Mouse (Mus musculus) CH12.LX (cell line): ENCODE results near the gene Fgd2. TPM values are rescaled to one million over a fixed set of nuclear protein-coding genes. Genes with fewer than 3 reads are reported as not detected.

Experiments
- DNase-seq: peaks from one replicate; pipeline ENCODE4 v3.0.0-alpha.2; 2013; ENCODE audit errors: extremely low read depth
- H3K27ac ChIP-seq: 2 replicates; pipeline ENCODE4 v1.5.1; 2012; ENCODE audit warnings: low read depth, mild to moderate bottlenecking, control low read depth, moderate library complexity; ENCODE audit not compliant: insufficient read depth
- H3K27me3 ChIP-seq: replicated peaks from 2 replicates; pipeline ENCODE3; 2012; ENCODE audit warnings: inconsistent platforms
- H3K36me3 ChIP-seq, 2 experiments: replicated peaks in 1 of 2; 2 replicates each; pipeline versions ENCODE3 to v1.6.1; 2012; ENCODE audit warnings: inconsistent platforms in 1 of 2, low read length in 1 of 2, mild to moderate bottlenecking in 1 of 2, mixed read lengths in 1 of 2, moderate library complexity in 1 of 2; ENCODE audit not compliant: control insufficient read depth in 1 of 2, insufficient read depth in 1 of 2
- H3K4me1 ChIP-seq, 2 experiments: 2 replicates each; pipeline ENCODE4 v1.6.1; 2012; ENCODE audit warnings: inconsistent platforms in 1 of 2, moderate library complexity in 1 of 2; ENCODE audit not compliant: insufficient read depth in 2 of 2, control insufficient read depth in 1 of 2
- H3K4me2 ChIP-seq: 2 replicates; pipeline ENCODE4 v1.6.1; 2012; ENCODE audit warnings: low read depth, mild to moderate bottlenecking, control low read depth; ENCODE audit not compliant: poor library complexity, insufficient read depth, severe bottlenecking
- H3K4me3 ChIP-seq, 3 experiments: fragments of 150-350 bp in 1 of 3; sonication (generic) in 1 of 3; replicated peaks in 1 of 3; 2 replicates each; pipeline versions ENCODE3 to v1.5.1; 2011 to 2012; ENCODE audit warnings: low read depth in 2 of 3, low read length in 2 of 3, mild to moderate bottlenecking in 2 of 3, moderate library complexity in 2 of 3, control low read depth in 1 of 3, improper control_type of control experiment in 1 of 3, inconsistent platforms in 1 of 3, mixed read lengths in 1 of 3; ENCODE audit not compliant: poor library complexity in 1 of 3
- H3K79me2 ChIP-seq: replicated peaks from 2 replicates; pipeline ENCODE4 v1.6.1; 2012; ENCODE audit warnings: mild to moderate bottlenecking, moderate library complexity; ENCODE audit not compliant: control insufficient read depth, poor library complexity, insufficient read depth, severe bottlenecking; ENCODE audit errors: extremely low read depth
- H3K9ac ChIP-seq: 2 replicates; pipeline ENCODE4 v1.6.1; 2012; ENCODE audit warnings: low read depth, mild to moderate bottlenecking, control low read depth, moderate library complexity; ENCODE audit not compliant: insufficient read depth
- H3K9me3 ChIP-seq: replicated peaks from 2 replicates; pipeline ENCODE3; 2012; ENCODE audit warnings: low read length, inconsistent platforms, mixed read lengths
- BHLHE40 ChIP-seq: IDR thresholded peaks from 2 replicates; pipeline ENCODE4 v1.6.1; 2011; ENCODE audit warnings: mild to moderate bottlenecking, low read depth, low read length, improper control_type of control experiment
- CHD2 ChIP-seq: IDR thresholded peaks from 2 replicates; pipeline ENCODE4 v1.6.1; 2011; ENCODE audit warnings: low read length, improper control_type of control experiment
- CTCF ChIP-seq, 2 experiments: IDR thresholded peaks in 1 of 2; conservative IDR thresholded peaks in 1 of 2; 2 replicates each; pipeline ENCODE4 v1.5.1; 2011 to 2012; ENCODE audit warnings: low read depth in 2 of 2, low read length in 2 of 2, improper control_type of control experiment in 1 of 2, inconsistent platforms in 1 of 2, mild to moderate bottlenecking in 1 of 2, moderate library complexity in 1 of 2
- E2F4 ChIP-seq: IDR thresholded peaks from 2 replicates; pipeline ENCODE4 v1.6.1; 2011; ENCODE audit warnings: low read depth, low read length, improper control_type of control experiment; ENCODE audit not compliant: insufficient replicate concordance
- EP300 ChIP-seq: IDR thresholded peaks from 2 replicates; pipeline ENCODE4 v1.6.1; 2011; ENCODE audit warnings: low read length, improper control_type of control experiment
- GABPA ChIP-seq: IDR thresholded peaks from 2 replicates; pipeline ENCODE4 v1.6.1; 2012; ENCODE audit warnings: low read depth, low read length, improper control_type of control experiment, inconsistent platforms; ENCODE audit not compliant: insufficient replicate concordance
- JUND ChIP-seq: conservative IDR thresholded peaks from 2 replicates; pipeline ENCODE4 v1.6.1; 2011; ENCODE audit warnings: low read depth, low read length, improper control_type of control experiment
- KAT2A ChIP-seq: IDR thresholded peaks from 2 replicates; pipeline ENCODE4 v1.6.1; 2012; ENCODE audit warnings: low read length, improper control_type of control experiment, inconsistent platforms; ENCODE audit not compliant: insufficient replicate concordance
- MAFK ChIP-seq: IDR thresholded peaks from 2 replicates; pipeline ENCODE4 v1.6.1; 2011; ENCODE audit warnings: low read length, improper control_type of control experiment; ENCODE audit not compliant: insufficient replicate concordance
- MYC ChIP-seq: IDR thresholded peaks from 2 replicates; pipeline ENCODE4 v1.6.1; 2011; ENCODE audit warnings: low read depth, mild to moderate bottlenecking, improper control_type of control experiment, low read length
- NELFE ChIP-seq: IDR thresholded peaks from 2 replicates; pipeline ENCODE4 v1.6.1; 2011; ENCODE audit warnings: low read depth, low read length, improper control_type of control experiment
- NRF1 ChIP-seq: IDR thresholded peaks from 2 replicates; pipeline ENCODE4 v1.6.1; 2014; ENCODE audit warnings: low read depth, mild to moderate bottlenecking, inconsistent platforms, low read length, improper control_type of control experiment, moderate library complexity
- PAX5 ChIP-seq: IDR thresholded peaks from 2 replicates; pipeline ENCODE4 v1.6.1; 2012; ENCODE audit warnings: low read length, inconsistent platforms, mixed read lengths
- RAD21 ChIP-seq: IDR thresholded peaks from 2 replicates; pipeline ENCODE4 v1.6.1; 2011; ENCODE audit warnings: low read depth, mild to moderate bottlenecking, low read length, improper control_type of control experiment, moderate library complexity
- RCOR1 ChIP-seq: conservative IDR thresholded peaks from 2 replicates; pipeline ENCODE4 v1.6.1; 2012; ENCODE audit warnings: low read depth, mild to moderate bottlenecking, inconsistent platforms, low read length, improper control_type of control experiment
- SMC3 ChIP-seq: IDR thresholded peaks from 2 replicates; pipeline ENCODE4 v1.6.1; 2011; ENCODE audit warnings: low read depth, low read length, improper control_type of control experiment
- TCF12 ChIP-seq: IDR thresholded peaks from 2 replicates; pipeline ENCODE4 v1.6.1; 2014; ENCODE audit warnings: low read depth, mild to moderate bottlenecking, inconsistent platforms, low read length, improper control_type of control experiment
- USF2 ChIP-seq: conservative IDR thresholded peaks from 2 replicates; pipeline ENCODE4 v1.6.1; 2011; ENCODE audit warnings: low read depth, low read length, improper control_type of control experiment
- ZKSCAN1 ChIP-seq: IDR thresholded peaks from 2 replicates; pipeline ENCODE4 v1.6.1; 2012; ENCODE audit warnings: low read depth, inconsistent platforms, low read length, improper control_type of control experiment, borderline replicate concordance
- ZMIZ1 ChIP-seq: IDR thresholded peaks from 2 replicates; pipeline ENCODE4 v1.6.1; 2012; ENCODE audit warnings: low read depth, mild to moderate bottlenecking, inconsistent platforms, low read length, improper control_type of control experiment
- dilution Hi-C: fragments of 300-500 bp; cut with MboI; formaldehyde crosslinking; loops from 2 replicates; pipeline ENCODE4 v1.14.3; 2020; ENCODE audit warnings: low sequenced_read_pairs; ENCODE audit not compliant: extremely low pct_unique_long_range_greater_than_20kb, extremely low pct_ligation_motif_present
- in situ Hi-C: fragments of 300-500 bp; cut with MboI; formaldehyde crosslinking; loops from 3 replicates; pipeline ENCODE4 v1.14.3; 2019; ENCODE audit warnings: low sequenced_read_pairs, low pct_ligation_motif_present, low pct_unique_long_range_greater_than_20kb, mixed read lengths
- polyA plus RNA-seq: library from polyadenylated mRNA; unstranded; fragments of >175 nt; gene quantifications from 2 replicates; pipeline ENCODE4 v1.2.1, GENCODE M21; 2012; ENCODE audit warnings: low read depth; ENCODE audit not compliant: insufficient read length
- total RNA-seq, 2 experiments: library from RNA; depleted of rRNA; stranded (reverse); fragments of 300-350 nt in 1 of 2; fragments of >200 nt in 1 of 2; gene quantifications; 2 replicates each; pipeline ENCODE4 v1.2.3; 2012 to 2014

The Fgd2 gene
- total and polyA plus RNA-seq, 3 experiments = 41.7 to 54.4 (median 48.3) TPM

DNA sequence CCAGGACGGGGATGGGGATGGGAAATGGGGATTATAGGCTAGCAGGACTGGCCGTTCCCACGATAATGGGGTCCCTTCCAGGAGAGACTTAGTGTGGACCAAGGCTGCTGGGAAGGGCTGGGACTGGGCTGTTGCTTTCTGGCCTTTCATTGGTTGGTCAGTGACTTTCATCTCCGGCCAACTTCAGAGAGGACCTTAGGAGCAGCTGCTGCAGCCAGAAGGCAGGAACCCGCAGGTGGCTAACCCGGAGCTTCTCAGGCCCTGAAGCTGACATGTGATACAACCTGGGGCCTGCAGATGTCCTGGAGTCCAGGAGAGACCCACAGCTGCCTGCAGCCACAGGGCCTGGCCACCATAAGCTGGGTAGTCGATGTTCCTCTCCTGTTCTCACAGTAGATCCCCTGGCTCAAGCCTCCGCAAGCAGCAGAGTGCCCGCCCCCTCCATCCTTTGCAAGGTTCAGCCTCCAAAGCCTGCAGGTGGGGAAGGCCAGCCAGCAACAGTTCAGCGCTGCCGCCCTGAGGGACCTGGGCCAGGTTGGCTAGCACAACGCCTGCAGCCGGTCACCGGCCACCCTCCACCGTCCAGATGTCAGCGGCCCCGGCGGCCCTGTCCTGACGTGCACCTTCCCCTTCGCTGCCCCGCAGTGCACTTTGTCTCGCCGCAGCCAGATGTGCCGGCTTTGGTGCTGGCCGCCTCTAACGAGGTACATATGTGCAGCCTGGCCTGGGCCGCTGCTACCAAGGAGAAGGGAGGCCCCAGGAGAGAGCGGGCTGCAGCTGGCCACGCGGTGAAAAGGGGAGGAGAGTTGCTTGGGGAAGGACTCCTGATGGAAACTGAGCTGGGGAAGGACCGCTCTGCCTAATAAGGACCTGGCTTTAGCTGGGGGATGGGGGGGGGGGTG lies 55.3 kb downstream of the Fgd2 start (continued):
- TF ChIP-seq TCF12 = peak; percentile 79
- no peak for TF ChIP-seq RCOR1
- TF ChIP-seq RAD21 = no peak
- TF ChIP-seq BHLHE40 = peak; percentile 25; the same call in 1 of the 2 replicates
- peak; percentile 32 for TF ChIP-seq NRF1
- TF ChIP-seq CHD2 = peak; percentile 73
- TF ChIP-seq ZKSCAN1 = no peak
- TF ChIP-seq JUND = no peak
- TF ChIP-seq PAX5 = no peak
- TF ChIP-seq GABPA = no peak
- 0 out of 2 replicates have a peak, but pooled peaks have one; percentile 23 for TF ChIP-seq EP300
- peak; percentile 33; the same call in 1 of the 2 replicates for TF ChIP-seq MYC
- no peak for TF ChIP-seq E2F4
- 0 out of 2 replicates have a peak, but pooled peaks have one; percentile 46 for TF ChIP-seq NELFE
- TF ChIP-seq KAT2A = no peak

DNA sequence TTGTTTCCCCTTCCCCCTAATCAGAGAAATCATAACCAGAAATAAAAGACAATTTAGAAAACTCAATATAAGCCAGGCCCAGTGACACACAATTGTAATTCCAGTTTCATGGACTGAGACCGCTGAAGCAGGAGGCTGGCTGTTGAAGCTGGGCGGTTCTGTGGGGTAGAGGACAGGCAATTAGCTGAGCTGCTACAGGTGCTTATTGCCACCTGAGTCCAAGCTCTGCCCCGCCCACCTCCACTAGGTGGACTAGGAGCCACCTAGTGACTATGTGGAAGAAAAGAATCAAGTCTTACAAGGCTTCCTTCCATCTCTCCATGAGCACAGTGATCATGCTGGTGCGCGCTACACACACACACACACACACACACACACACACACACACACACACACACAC lies 56.0 kb downstream of the Fgd2 start:
- Histone ChIP-seq H3K9me3 (no peaks in the 10 kb centered on the region), H3K4me3 (no peak overlapping the region), H3K4me1 (peaks cover 17 to 67% of the 10 kb centered on the region in 2 experiments), H3K9ac (no peak overlapping the region), H3K27ac (no peak overlapping the region), H3K36me3 (peaks cover 0 to 17% of the 10 kb centered on the region in 2 experiments), H3K27me3 (no peaks in the 10 kb centered on the region), H3K79me2 (no peaks in the 10 kb centered on the region), H3K4me2 (peak overlapping the region; percentile 56; the same call in 1 of the 2 replicates)
- in situ Hi-C loops (no loop called here), dilution Hi-C loops (no loop called here)
- TF ChIP-seq USF2 (no peak), SMC3 (peak; percentile 32), RAD21 (peak; percentile 9), ZMIZ1 (0 out of 2 replicates have a peak, but pooled peaks have one; percentile 0), MAFK (no peak), JUND (no peak), CTCF (conservative IDR thresholded peaks at IDR 0.05 in 1 of 2, IDR thresholded peaks at IDR 0.05 in 1 of 2; ENCODE audit: low read depth in 2 of 2, low read length in 2 of 2) (peak in 1 of 2 experiments; percentile 45; a peak in 2 of 4 replicates), EP300 (no peak)
- no peak for DNase-seq
